Mouse (Mus musculus) MEL (cell line): Measurements from ENCODE around the gene Pabpn1l. TPM values are rescaled to one million over a fixed set of nuclear protein-coding genes. Genes with fewer than 3 reads are reported as not detected.

Experiments used
- DNase-seq: peaks from one replicate; pipeline ENCODE4 v3.0.0; 2011; ENCODE audit warnings: low read depth, low spot score
- H3K27ac ChIP-seq: 2 replicates; pipeline ENCODE4 v1.5.1; 2012; ENCODE audit warnings: low read depth, mild to moderate bottlenecking, control low read depth, low read length, moderate library complexity; ENCODE audit not compliant: control insufficient read depth
- H3K27me3 ChIP-seq, 2 experiments: fragments of 150-350 bp in 1 of 2; sonication (generic) in 1 of 2; 2 replicates each; pipeline ENCODE4 v1.6.1; 2012; ENCODE audit warnings: low read length in 2 of 2, mild to moderate bottlenecking in 2 of 2, improper control_type of control experiment in 1 of 2, moderate library complexity in 1 of 2; ENCODE audit not compliant: insufficient read depth in 2 of 2, control insufficient read depth in 1 of 2
- H3K36me3 ChIP-seq, 2 experiments: 2 replicates each; pipeline ENCODE4 v1.6.1; 2012 to 2014; ENCODE audit warnings: low read length in 2 of 2, improper control_type of control experiment in 1 of 2, inconsistent platforms in 1 of 2, mild to moderate bottlenecking in 1 of 2; ENCODE audit not compliant: insufficient read depth in 2 of 2, control insufficient read depth in 1 of 2
- H3K4me1 ChIP-seq, 2 experiments: fragments of 150-350 bp in 1 of 2; sonication (generic) in 1 of 2; 2 replicates each; pipeline ENCODE4 v1.6.1; 2012; ENCODE audit warnings: low read length in 2 of 2, improper control_type of control experiment in 1 of 2, mild to moderate bottlenecking in 1 of 2; ENCODE audit not compliant: insufficient read depth in 2 of 2, control insufficient read depth in 1 of 2
- H3K4me3 ChIP-seq, 2 experiments: fragments of 150-350 bp in 1 of 2; sonication (generic) in 1 of 2; 2 replicates each; pipeline ENCODE4 v1.5.1; 2012; ENCODE audit warnings: low read depth in 2 of 2, low read length in 2 of 2, mild to moderate bottlenecking in 2 of 2, moderate library complexity in 2 of 2, control low read depth in 1 of 2, improper control_type of control experiment in 1 of 2; ENCODE audit not compliant: control insufficient read depth in 1 of 2, insufficient read depth in 1 of 2
- H3K79me2 ChIP-seq: 2 replicates; pipeline ENCODE4 v1.6.1; 2012; ENCODE audit warnings: mild to moderate bottlenecking, low read length, moderate library complexity; ENCODE audit not compliant: control insufficient read depth, poor library complexity, insufficient read depth
- H3K9ac ChIP-seq: 2 replicates; pipeline ENCODE4 v1.6.1; 2012; ENCODE audit warnings: low read depth, mild to moderate bottlenecking, control low read depth, low read length, moderate library complexity; ENCODE audit not compliant: control insufficient read depth, poor library complexity, severe bottlenecking
- H3K9me3 ChIP-seq: fragments of 150-350 bp; sonication (generic); replicated peaks from 2 replicates; pipeline ENCODE4 v1.6.1; 2012; ENCODE audit warnings: mild to moderate bottlenecking, low read length, improper control_type of control experiment, moderate library complexity; ENCODE audit not compliant: insufficient read depth
- BHLHE40 ChIP-seq: IDR thresholded peaks from 2 replicates; pipeline ENCODE4 v1.6.1; 2012; ENCODE audit warnings: low read depth, mild to moderate bottlenecking, inconsistent platforms, low read length, improper control_type of control experiment, borderline replicate concordance
- CHD1 ChIP-seq: IDR thresholded peaks from 2 replicates; pipeline ENCODE4 v1.6.1; 2012; ENCODE audit warnings: low read depth, mild to moderate bottlenecking, inconsistent platforms, low read length, improper control_type of control experiment
- CTCF ChIP-seq, 3 experiments: IDR thresholded peaks in 2 of 3; conservative IDR thresholded peaks in 1 of 3; 2 replicates each; pipeline ENCODE4 v1.5.1; 2011 to 2012; ENCODE audit warnings: low read length in 3 of 3, low read depth in 2 of 3, mild to moderate bottlenecking in 2 of 3, improper control_type of control experiment in 1 of 3, inconsistent platforms in 1 of 3, mixed read lengths in 1 of 3, moderate library complexity in 1 of 3; ENCODE audit not compliant: control insufficient read depth in 1 of 3, insufficient read depth in 1 of 3, poor library complexity in 1 of 3, severe bottlenecking in 1 of 3
- E2F4 ChIP-seq: IDR thresholded peaks from 2 replicates; pipeline ENCODE4 v1.6.1; 2011; ENCODE audit warnings: low read depth, low read length, improper control_type of control experiment, borderline replicate concordance
- ELF1 ChIP-seq: IDR thresholded peaks from 2 replicates; pipeline ENCODE4 v1.6.1; 2014; ENCODE audit warnings: low read depth, mild to moderate bottlenecking, inconsistent platforms, low read length, improper control_type of control experiment, moderate library complexity
- EP300 ChIP-seq, 2 experiments: IDR thresholded peaks; 2 replicates each; pipeline ENCODE4 v1.6.1; 2011; ENCODE audit warnings: improper control_type of control experiment in 2 of 2, low read length in 2 of 2, low read depth in 1 of 2, mild to moderate bottlenecking in 1 of 2
- ETS1 ChIP-seq: IDR thresholded peaks from 2 replicates; pipeline ENCODE4 v1.6.1; 2012; ENCODE audit warnings: low read depth, mild to moderate bottlenecking, inconsistent platforms, low read length, improper control_type of control experiment, moderate library complexity
- GABPA ChIP-seq: IDR thresholded peaks from 2 replicates; pipeline ENCODE4 v1.6.1; 2012; ENCODE audit warnings: low read depth, mild to moderate bottlenecking, inconsistent platforms, low read length, improper control_type of control experiment, moderate library complexity
- GATA1 ChIP-seq: IDR thresholded peaks from 2 replicates; pipeline ENCODE4 v1.6.1; 2011; ENCODE audit warnings: low read depth, low read length, improper control_type of control experiment
- HCFC1 ChIP-seq: IDR thresholded peaks from 2 replicates; pipeline ENCODE4 v1.6.1; 2012; ENCODE audit warnings: low read depth, mild to moderate bottlenecking, inconsistent platforms, low read length, improper control_type of control experiment, moderate library complexity
- KAT2A ChIP-seq: conservative IDR thresholded peaks from 2 replicates; pipeline ENCODE4 v1.6.1; 2012; ENCODE audit warnings: low read depth, low read length, improper control_type of control experiment, inconsistent platforms
- MAFK ChIP-seq: IDR thresholded peaks from 2 replicates; pipeline ENCODE4 v1.6.1; 2011; ENCODE audit warnings: low read depth, mild to moderate bottlenecking, low read length, improper control_type of control experiment, borderline replicate concordance
- MAX ChIP-seq: IDR thresholded peaks from 2 replicates; pipeline ENCODE4 v1.6.1; 2011; ENCODE audit warnings: low read length, improper control_type of control experiment
- MEF2A ChIP-seq: IDR thresholded peaks from 2 replicates; pipeline ENCODE4 v1.6.1; 2014; ENCODE audit warnings: low read depth, mild to moderate bottlenecking, inconsistent platforms, low read length, improper control_type of control experiment; ENCODE audit not compliant: poor library complexity, insufficient replicate concordance, severe bottlenecking; ENCODE audit errors: extremely low read depth
- MXI1 ChIP-seq: IDR thresholded peaks from 2 replicates; pipeline ENCODE4 v1.6.1; 2011; ENCODE audit warnings: mild to moderate bottlenecking, low read depth, low read length, improper control_type of control experiment
- MYC ChIP-seq: IDR thresholded peaks from 2 replicates; pipeline ENCODE4 v1.6.1; 2011; ENCODE audit warnings: low read depth, mild to moderate bottlenecking, low read length, improper control_type of control experiment, moderate library complexity
- NELFE ChIP-seq: IDR thresholded peaks from 2 replicates; pipeline ENCODE4 v1.6.1; 2011; ENCODE audit warnings: low read depth, low read length, improper control_type of control experiment
- POLR2A ChIP-seq, 2 experiments: IDR thresholded peaks; 2 replicates each; pipeline ENCODE4 v1.6.1; 2011 to 2012; ENCODE audit warnings: low read length in 2 of 2, mild to moderate bottlenecking in 2 of 2, control low read depth in 1 of 2, improper control_type of control experiment in 1 of 2, low read depth in 1 of 2, moderate library complexity in 1 of 2; ENCODE audit not compliant: control insufficient read depth in 1 of 2, insufficient read depth in 1 of 2, poor library complexity in 1 of 2
- POLR2AphosphoS2 ChIP-seq: IDR thresholded peaks from 2 replicates; pipeline ENCODE4 v1.6.1; 2011; ENCODE audit warnings: low read length, improper control_type of control experiment
- POLR2AphosphoS5 ChIP-seq: IDR thresholded peaks from 2 replicates; pipeline ENCODE4 v1.6.1; 2012; ENCODE audit warnings: low read depth, borderline replicate concordance, mild to moderate bottlenecking, inconsistent platforms, low read length, moderate library complexity, mixed read lengths
- RAD21 ChIP-seq: IDR thresholded peaks from 2 replicates; pipeline ENCODE4 v1.6.1; 2011; ENCODE audit warnings: mild to moderate bottlenecking, low read depth, low read length, improper control_type of control experiment
- RCOR1 ChIP-seq: IDR thresholded peaks from 2 replicates; pipeline ENCODE4 v1.6.1; 2012; ENCODE audit warnings: low read depth, mild to moderate bottlenecking, inconsistent platforms, low read length, improper control_type of control experiment
- SIN3A ChIP-seq: IDR thresholded peaks from 2 replicates; pipeline ENCODE4 v1.6.1; 2012; ENCODE audit warnings: low read length, improper control_type of control experiment, inconsistent platforms
- TAL1 ChIP-seq: IDR thresholded peaks from 2 replicates; pipeline ENCODE4 v1.6.1; 2012; ENCODE audit warnings: mild to moderate bottlenecking, inconsistent platforms, low read length, moderate library complexity, mixed read lengths
- TBP ChIP-seq: IDR thresholded peaks from 2 replicates; pipeline ENCODE4 v1.8.0; 2011; ENCODE audit warnings: low read depth, low read length, improper control_type of control experiment
- TCF12 ChIP-seq: IDR thresholded peaks from 2 replicates; pipeline ENCODE4 v1.6.1; 2014; ENCODE audit warnings: low read depth, mild to moderate bottlenecking, inconsistent platforms, low read length, improper control_type of control experiment, moderate library complexity
- UBTF ChIP-seq: IDR thresholded peaks from 2 replicates; pipeline ENCODE4 v1.6.1; 2012; ENCODE audit warnings: low read depth, mild to moderate bottlenecking, inconsistent platforms, low read length, improper control_type of control experiment, moderate library complexity, borderline replicate concordance; ENCODE audit not compliant: insufficient read depth
- USF1 ChIP-seq: IDR thresholded peaks from 2 replicates; pipeline ENCODE4 v1.6.1; 2014; ENCODE audit warnings: low read depth, mild to moderate bottlenecking, inconsistent platforms, low read length, improper control_type of control experiment, moderate library complexity
- ZC3H11A ChIP-seq: IDR thresholded peaks from 2 replicates; pipeline ENCODE4 v1.6.1; 2012; ENCODE audit warnings: low read depth, mild to moderate bottlenecking, inconsistent platforms, low read length, improper control_type of control experiment
- ZKSCAN1 ChIP-seq: IDR thresholded peaks from 2 replicates; pipeline ENCODE4 v1.6.1; 2012; ENCODE audit warnings: low read depth, mild to moderate bottlenecking, inconsistent platforms, low read length, improper control_type of control experiment, moderate library complexity
- ZNF384 ChIP-seq: IDR thresholded peaks from 2 replicates; pipeline ENCODE4 v1.6.1; 2012; ENCODE audit warnings: low read depth, mild to moderate bottlenecking, inconsistent platforms, low read length, improper control_type of control experiment
- polyA plus RNA-seq, 2 experiments: library from polyadenylated mRNA; stranded (reverse) in 1 of 2; unstranded in 1 of 2; fragments of >175 nt in 1 of 2; fragments of >200 nt in 1 of 2; gene quantifications; 2 replicates each; pipeline versions ENCODE4 v1.2.1 to v1.2.4; 2012; ENCODE audit warnings: low replicate concordance in 2 of 2, low read depth in 1 of 2; ENCODE audit not compliant: insufficient read length in 2 of 2, insufficient read depth in 1 of 2, missing spikeins in 1 of 2
- total RNA-seq: library from RNA; depleted of rRNA; stranded (reverse); fragments of 300-350 nt; gene quantifications from 2 replicates; pipeline ENCODE4 v1.2.3, GENCODE M21; 2012

The Pabpn1l gene
- total and polyA plus RNA-seq, 3 experiments: 0.15 TPM; not detected in 2

DNA sequence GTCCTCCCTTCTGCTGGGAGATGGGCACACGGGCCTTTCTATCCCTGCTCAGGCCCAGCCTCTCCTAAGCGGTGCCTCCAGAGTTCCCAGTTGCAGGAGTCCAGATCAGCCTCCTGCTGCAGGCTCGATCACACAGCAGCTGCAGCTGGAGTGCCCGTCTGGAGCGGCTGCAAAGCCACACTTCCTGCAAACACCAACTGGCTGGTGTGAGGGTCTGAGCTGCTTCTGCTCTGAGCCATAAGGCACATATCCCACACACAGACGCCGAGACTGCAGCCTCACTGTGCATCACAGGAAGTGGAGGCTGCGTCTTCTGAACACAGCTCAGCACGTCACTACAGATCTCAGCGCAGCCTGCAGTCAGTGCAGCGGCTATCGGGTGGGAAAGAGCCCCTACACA lies 44.3 kb upstream of the Pabpn1l start:
- Histone ChIP-seq H3K9me3 (no peaks in the 10 kb centered on the region), H3K79me2 (peaks cover 88% of the 10 kb centered on the region), H3K27me3 (no peaks in the 10 kb centered on the region), H3K9ac (no peak overlapping the region), H3K36me3 (peaks cover 21 to 39% of the 10 kb centered on the region in 2 experiments), H3K4me1 (peaks cover 14 to 45% of the 10 kb centered on the region in 2 experiments), H3K4me3 (no peak overlapping the region), H3K27ac (peak overlapping the region; percentile 40)
- no peak for TF ChIP-seq TAL1
- peak in 1 of 2 experiments; percentile 27; a peak in 1 of 4 replicates for TF ChIP-seq POLR2A (IDR thresholded peaks at IDR 0.05; ENCODE audit: control insufficient read depth in 1 of 2, insufficient read depth in 1 of 2, low read depth in 1 of 2, low read length in 2 of 2, poor library complexity in 1 of 2)
- peak; percentile 49 for DNase-seq

DNA sequence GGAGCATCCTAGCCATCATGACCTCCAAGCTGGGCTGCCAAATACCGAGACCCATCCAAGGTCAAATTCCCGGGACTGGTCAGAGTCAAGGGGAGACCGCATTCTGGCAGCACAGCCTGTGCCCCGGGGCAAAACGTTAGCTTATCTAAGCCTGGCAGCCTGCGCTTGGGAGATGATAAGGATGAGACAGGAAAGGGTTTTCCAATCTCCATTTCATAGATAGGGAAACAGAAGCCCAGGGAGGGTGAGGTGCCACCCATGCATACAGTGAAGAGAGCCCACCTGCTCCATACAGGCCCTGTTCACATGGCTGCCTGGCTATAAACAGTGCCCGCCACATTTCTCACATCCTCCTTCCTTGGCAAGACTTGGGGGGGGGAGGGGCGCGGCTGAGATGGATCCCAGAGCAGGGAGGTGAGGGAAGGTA lies 43.8 kb upstream of the Pabpn1l start:
- DNase-seq: peak; percentile 73
- H3K4me3 ChIP-seq: no peak overlapping the region
- peaks cover 14 to 45% of the 10 kb centered on the region in 2 experiments for H3K4me1 ChIP-seq
- H3K27ac ChIP-seq: peak overlapping the region; percentile 40
- H3K27me3 ChIP-seq: no peaks in the 10 kb centered on the region
- no peaks in the 10 kb centered on the region for H3K9me3 ChIP-seq
- peaks cover 88% of the 10 kb centered on the region for H3K79me2 ChIP-seq
- no peak overlapping the region for H3K9ac ChIP-seq
- peaks cover 20 to 39% of the 10 kb centered on the region in 2 experiments for H3K36me3 ChIP-seq
- no peak for TF ChIP-seq POLR2AphosphoS5
- TF ChIP-seq E2F4: no peak
- no peak for TF ChIP-seq ELF1
- no peak for TF ChIP-seq MEF2A
- no peak for TF ChIP-seq ZNF384
- peak; percentile 96 for TF ChIP-seq RCOR1
- TF ChIP-seq HCFC1: no peak
- TF ChIP-seq CTCF (IDR thresholded peaks at IDR 0.05 in 2 of 3, conservative IDR thresholded peaks at IDR 0.05 in 1 of 3; ENCODE audit: control insufficient read depth in 1 of 3, insufficient read depth in 1 of 3, low read depth in 2 of 3, low read length in 3 of 3, poor library complexity in 1 of 3, severe bottlenecking in 1 of 3): no peak
- TF ChIP-seq GABPA: no peak
- TF ChIP-seq BHLHE40: peak; percentile 68
- TF ChIP-seq TCF12: peak; percentile 100
- TF ChIP-seq MYC: peak; percentile 75; the same call in 1 of the 2 replicates
- TF ChIP-seq ZC3H11A: no peak
- peak; percentile 99 for TF ChIP-seq GATA1
- peak; percentile 49; the same call in 1 of the 2 replicates for TF ChIP-seq MAX
- no peak for TF ChIP-seq TBP
- TF ChIP-seq MAFK: no peak
- no peak for TF ChIP-seq CHD1
- TF ChIP-seq UBTF: 0 out of 2 replicates have a peak, but pooled peaks have one; percentile 36
- TF ChIP-seq MXI1: peak; percentile 88; the same call in 1 of the 2 replicates
- TF ChIP-seq POLR2A (IDR thresholded peaks at IDR 0.05; ENCODE audit: control insufficient read depth in 1 of 2, insufficient read depth in 1 of 2, low read depth in 1 of 2, low read length in 2 of 2, poor library complexity in 1 of 2): no peak
- TF ChIP-seq ZKSCAN1: no peak
- TF ChIP-seq POLR2AphosphoS2: peak; percentile 63
- no peak; the same call in 1 of the 2 replicates for TF ChIP-seq KAT2A
- peak; percentile 51; the same call in 1 of the 2 replicates for TF ChIP-seq USF1
- TF ChIP-seq EP300 (IDR thresholded peaks at IDR 0.05; ENCODE audit: low read depth in 1 of 2, low read length in 2 of 2): peak; percentile 99
- TF ChIP-seq RAD21: no peak
- TF ChIP-seq SIN3A: peak; percentile 92
- TF ChIP-seq NELFE: no peak
- TF ChIP-seq ETS1: peak; percentile 92
